Mouse (Mus musculus): ENCODE measurements around the gene Rbbp8nl.

Rbbp8nl gene

GRCm38 (mm10) chr2:180279321-180279720 is 10.4 kb downstream of the Rbbp8nl start:
- DNase-seq, result peak; percentile 91

- DNase-seq, result peak; percentile 93
Observed at GRCm38 (mm10) chr2:180277773-180278320, 11.8 kb downstream of the Rbbp8nl start.

- peak; percentile 94 for DNase-seq
Observed at GRCm38 (mm10) chr2:180276851-180277259, 12.8 kb downstream of the Rbbp8nl start.

- DNase-seq, result peak; percentile 92
Observed at GRCm38 (mm10) chr2:180276385-180276784, 13.3 kb downstream of the Rbbp8nl start.

GRCm38 (mm10) chr2:180275836-180276235 is 13.8 kb downstream of the Rbbp8nl start:
- DNase-seq, result peak; percentile 99

- peak; percentile 89 for DNase-seq
Observed at GRCm38 (mm10) chr2:180274523-180274922, 15.2 kb downstream of the Rbbp8nl start.

- peak; percentile 100 for DNase-seq
Observed at GRCm38 (mm10) chr2:180273394-180274244, 16.1 kb downstream of the Rbbp8nl start, which contains the start of gene Cables2. Gene Cables2 (minus strand): TSS chr2:180273496.

- peak; percentile 98 for DNase-seq
Observed at GRCm38 (mm10) chr2:180272884-180273321, 16.8 kb downstream of the Rbbp8nl start.

- DNase-seq, result peak; percentile 93
Observed at GRCm38 (mm10) chr2:180271804-180272395, 17.8 kb downstream of the Rbbp8nl start.

- peak; percentile 90 for DNase-seq
Observed at GRCm38 (mm10) chr2:180270537-180271255, 19.0 kb downstream of the Rbbp8nl start.

GRCm38 (mm10) chr2:180269329-180269728 is 20.4 kb downstream of the Rbbp8nl start:
- peak; percentile 89 for DNase-seq

GRCm38 (mm10) chr2:180267955-180268354 is 21.7 kb downstream of the Rbbp8nl start:
- DNase-seq, result peak; percentile 84

GRCm38 (mm10) chr2:180262891-180263290 is 26.8 kb downstream of the Rbbp8nl start:
- peak; percentile 92 for DNase-seq

GRCm38 (mm10) chr2:180262441-180262840 is 27.2 kb downstream of the Rbbp8nl start:
- DNase-seq, result peak; percentile 98

GRCm38 (mm10) chr2:180261901-180262300 is 27.8 kb downstream of the Rbbp8nl start:
- peak; percentile 88 for DNase-seq

- peak; percentile 95 for DNase-seq
Observed at GRCm38 (mm10) chr2:180260610-180261480, 28.8 kb downstream of the Rbbp8nl start.

- peak; percentile 89 for DNase-seq
Observed at GRCm38 (mm10) chr2:180259826-180260609, 29.7 kb downstream of the Rbbp8nl start.

- peak; percentile 90 for DNase-seq
Observed at GRCm38 (mm10) chr2:180258951-180259484, 30.7 kb downstream of the Rbbp8nl start.

GRCm38 (mm10) chr2:180257963-180258865 is 31.5 kb downstream of the Rbbp8nl start:
- peak; percentile 87 for DNase-seq

Measured in heart, adult 11 months (tissue).